Comparison of ENCODE assay signal across 15 mouse cellular contexts in the genomic region with DNA sequence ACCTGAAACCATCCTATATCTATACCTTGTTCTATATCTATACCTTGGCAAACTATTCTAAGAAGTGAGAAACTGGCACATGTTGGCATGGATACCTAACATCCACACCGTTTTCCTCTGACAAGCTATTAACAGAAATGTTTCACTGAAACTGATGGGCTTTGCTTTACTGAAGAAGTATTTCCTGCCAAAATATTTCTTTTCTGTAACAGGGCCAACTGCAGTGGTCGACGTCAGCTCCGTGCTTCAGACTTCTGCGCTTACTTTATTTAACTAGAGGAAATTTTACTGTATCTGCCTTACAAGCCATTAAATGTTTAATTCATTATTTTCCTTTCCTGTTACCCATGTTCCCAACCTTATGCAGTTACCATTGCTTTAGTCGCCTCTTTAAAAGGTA.
"Had no signal": no experiment of that assay in that cellular context is flagged by ENCODE, and none has a peak within 500 bp of the region (broad histone marks: within the 10 kb centered on the region; RNA-seq: fewer than 3 reads in every experiment).

No protein-coding gene starts in this region.

- H3K27ac ChIP-seq: limb, embryonic 12.5 days; liver, embryonic 15.5 days; lung, embryonic 15.5 days; macrophage; midbrain, embryonic 12.5 days; neural tube, embryonic 13.5 days; stomach, embryonic 15.5 days had no signal

- H3K27me3 ChIP-seq: limb, embryonic 12.5 days; liver, embryonic 15.5 days; lung, embryonic 15.5 days; megakaryocyte, embryonic 14.5 days; stomach, embryonic 15.5 days had no signal

- H3K4me2 ChIP-seq: limb, embryonic 12.5 days; liver, embryonic 11.5 days; liver, embryonic 15.5 days; lung, embryonic 15.5 days; midbrain, embryonic 12.5 days; neural tube, embryonic 13.5 days; stomach, embryonic 15.5 days had no signal

- H3K4me3 ChIP-seq: limb, embryonic 12.5 days; liver, embryonic 15.5 days; lung, embryonic 15.5 days; megakaryocyte, embryonic 14.5 days; midbrain, embryonic 12.5 days; neural tube, embryonic 13.5 days; stomach, embryonic 15.5 days had no signal

- H3K9me3 ChIP-seq: limb, embryonic 12.5 days; liver, embryonic 15.5 days; lung, embryonic 15.5 days; megakaryocyte, embryonic 14.5 days; midbrain, embryonic 12.5 days; neural tube, embryonic 13.5 days; stomach, embryonic 15.5 days had no signal

- DNase-seq: kidney, adult 11 months; kidney, postnatal 14 days; lung, postnatal 14 days; right cerebral cortex, postnatal 14 days; thymus, postnatal 4 days had no signal

- H3K9ac ChIP-seq: limb, embryonic 12.5 days; liver, embryonic 15.5 days; lung, embryonic 15.5 days; midbrain, embryonic 12.5 days; neural tube, embryonic 13.5 days; stomach, embryonic 15.5 days had no signal

- ATAC-seq: midbrain, embryonic 16.5 days had no signal

- H3K36me3 ChIP-seq: limb, embryonic 12.5 days; liver, embryonic 15.5 days; lung, embryonic 15.5 days; midbrain, embryonic 12.5 days; neural tube, embryonic 13.5 days; stomach, embryonic 15.5 days had no signal

- H3K4me1 ChIP-seq: liver, embryonic 15.5 days; lung, embryonic 15.5 days; megakaryocyte, embryonic 14.5 days; midbrain, embryonic 12.5 days; neural tube, embryonic 13.5 days; stomach, embryonic 15.5 days had no signal
